Mouse (Mus musculus) layer of hippocampus, postnatal 25 days (tissue): Measurements from ENCODE around the gene Diaph2. TPM values are rescaled to one million over a fixed set of nuclear protein-coding genes. Genes with fewer than 3 reads are reported as not detected.
A peak's percentile ranks its signal among the peaks of the same experiment; 100 is the strongest.
"Not testable (repeated sequence)": the region's sequence is repeated elsewhere in the genome, so short reads cannot be mapped to it uniquely, and the experiment has no call there.

ENCODE experiments used
- DNase-seq, 2 experiments: peaks; one replicate each; pipeline ENCODE4 v3.0.0; 2022; ENCODE audit warnings: mixed read lengths in 2 of 2, low spot score in 1 of 2; ENCODE audit errors: extremely low spot score in 1 of 2
- total RNA-seq, 2 experiments: library from RNA; stranded (reverse); gene quantifications; 2 replicates each; pipeline ENCODE4 v1.2.3; 2021

Gene Diaph2
- total RNA-seq, 2 experiments from 2014 or later = 19.9 to 24.6 TPM

DNA sequence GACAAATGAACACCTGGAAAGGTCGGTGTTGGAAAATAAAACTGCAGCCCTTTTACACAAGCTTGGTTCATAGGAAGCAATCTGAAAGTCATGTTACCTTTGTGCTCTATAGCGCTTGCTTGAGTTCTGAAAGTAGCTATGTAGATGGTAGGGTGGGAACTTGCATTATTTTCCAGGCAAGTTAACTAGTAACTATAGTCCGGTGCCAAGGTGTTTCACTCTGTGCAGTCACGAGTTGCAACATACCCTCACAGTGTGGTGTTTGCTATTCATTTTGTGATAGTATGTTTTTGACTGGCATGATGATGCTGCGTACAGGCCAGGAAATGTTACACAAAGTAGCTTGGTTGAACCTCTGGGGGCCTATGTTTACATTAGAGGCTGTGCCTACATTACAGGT lies 34.5 kb downstream of the Diaph2 start:
- DNase-seq = no peak

DNA sequence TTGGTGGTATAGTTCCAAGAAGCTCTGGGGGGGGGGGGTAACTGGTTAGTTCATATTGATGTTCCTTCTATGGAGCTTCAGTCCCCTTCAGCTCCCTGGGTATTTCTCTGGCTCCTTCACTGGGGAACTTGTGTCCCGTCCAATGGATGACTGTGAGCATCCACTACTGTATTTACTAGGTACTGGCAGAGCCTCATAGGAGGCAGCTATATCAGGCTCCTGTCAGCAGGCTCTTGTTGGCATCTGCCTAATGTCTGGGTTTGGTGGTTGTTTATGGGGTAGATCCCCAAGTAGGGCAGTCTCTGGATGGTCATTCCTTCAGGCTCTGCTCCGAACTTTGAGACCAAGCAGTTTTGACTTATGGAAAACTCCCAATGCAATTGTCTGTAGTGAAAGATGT lies 50.4 kb downstream of the Diaph2 start:
- not testable (repeated sequence) for DNase-seq

DNA sequence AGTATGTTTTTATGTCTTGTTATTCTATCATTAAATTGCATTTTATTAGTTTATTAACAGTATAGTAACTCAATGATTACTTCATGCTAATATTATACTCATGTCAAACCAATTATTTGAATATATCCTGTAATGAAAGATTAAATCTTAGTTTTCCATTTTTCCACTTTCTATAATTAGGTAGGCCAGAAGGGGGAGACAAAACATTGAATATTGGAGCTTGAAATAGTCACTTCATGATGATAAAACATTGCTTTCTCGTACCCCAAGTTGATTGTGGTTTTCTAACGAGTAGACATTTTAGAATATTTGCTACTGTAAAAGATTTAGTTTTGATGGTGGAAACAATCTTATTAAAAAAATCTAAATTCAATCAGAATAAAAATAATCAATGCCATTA lies 82.4 kb downstream of the Diaph2 start:
- DNase-seq = no peak

DNA sequence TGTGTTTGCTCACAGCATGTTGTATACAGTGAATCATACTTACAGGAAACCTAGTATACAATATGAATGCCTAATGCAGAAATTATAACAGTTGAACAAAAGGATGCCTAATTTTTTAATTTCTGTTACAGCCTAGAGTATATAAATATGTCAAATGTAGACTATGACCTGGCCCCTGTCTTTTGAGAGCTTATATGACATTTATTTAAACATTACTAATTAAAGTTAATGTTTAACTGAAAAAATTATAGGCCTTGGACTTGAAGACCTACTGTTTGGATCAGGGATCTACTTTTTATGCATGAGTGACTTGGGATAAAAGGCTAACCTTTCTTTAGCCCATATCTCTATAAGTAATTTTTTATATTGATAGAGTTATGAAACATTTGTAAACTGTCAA lies 84.3 kb downstream of the Diaph2 start:
- DNase-seq = no peak

DNA sequence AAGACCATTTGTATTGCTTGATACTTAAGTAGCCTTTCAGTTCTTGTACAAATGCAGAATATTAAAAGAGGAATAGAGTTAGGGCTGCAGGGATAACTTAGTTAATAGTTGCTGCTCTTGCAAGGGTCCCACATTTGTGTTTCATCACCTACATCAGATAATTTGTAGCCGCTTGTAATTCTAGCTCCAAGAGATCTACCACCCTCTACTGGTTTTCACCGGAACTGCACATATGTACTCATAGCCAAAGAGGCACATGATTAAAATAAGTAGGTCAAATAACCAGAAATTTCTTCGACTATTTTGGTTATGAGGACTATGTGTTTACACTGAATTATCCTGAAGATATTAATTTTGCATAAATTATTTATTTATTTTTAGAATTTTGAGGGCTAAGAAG lies 134.9 kb downstream of the Diaph2 start:
- peak in 1 of 2 experiments; percentile 19 for DNase-seq

DNA sequence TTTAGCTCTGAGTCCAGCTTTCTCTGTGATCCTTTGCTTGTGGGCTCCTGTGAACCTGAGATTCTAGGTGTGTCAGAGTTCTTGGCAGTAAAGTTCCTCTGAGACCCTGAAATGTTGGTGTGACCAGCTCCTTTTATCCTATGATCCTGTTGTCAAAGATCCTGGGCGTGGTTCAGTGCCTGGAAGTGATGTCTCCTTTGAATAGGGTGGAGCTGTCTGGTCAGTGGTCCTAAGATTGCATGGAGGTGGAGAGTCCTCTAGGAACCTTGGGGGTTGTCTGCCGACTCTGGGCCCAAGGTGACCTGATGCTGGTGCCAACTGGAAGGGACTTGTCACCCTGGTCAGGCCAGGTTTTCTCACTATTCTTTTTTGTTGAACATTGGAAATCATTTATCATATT lies 176.3 kb downstream of the Diaph2 start:
- no peak for DNase-seq

DNA sequence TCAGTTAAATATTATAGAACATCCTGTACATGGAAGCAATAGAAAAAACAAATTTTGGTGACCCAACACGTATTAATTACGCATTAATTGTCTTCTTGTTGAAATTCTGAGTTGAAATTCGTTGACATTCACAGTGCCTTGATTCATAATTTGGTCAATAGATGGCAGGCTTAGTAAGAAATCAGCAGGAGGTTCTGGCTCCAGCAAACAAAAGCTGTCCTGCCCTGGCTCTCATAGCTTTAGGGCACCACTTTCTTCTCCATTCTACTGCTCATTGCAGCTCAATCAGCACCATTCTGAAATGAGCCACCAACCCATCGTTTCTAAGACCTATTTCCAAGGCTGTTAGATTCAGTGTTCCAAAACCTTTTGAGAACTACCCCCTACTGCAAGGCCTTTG lies 225.3 kb downstream of the Diaph2 start:
- DNase-seq = peak in 1 of 2 experiments; percentile 2

DNA sequence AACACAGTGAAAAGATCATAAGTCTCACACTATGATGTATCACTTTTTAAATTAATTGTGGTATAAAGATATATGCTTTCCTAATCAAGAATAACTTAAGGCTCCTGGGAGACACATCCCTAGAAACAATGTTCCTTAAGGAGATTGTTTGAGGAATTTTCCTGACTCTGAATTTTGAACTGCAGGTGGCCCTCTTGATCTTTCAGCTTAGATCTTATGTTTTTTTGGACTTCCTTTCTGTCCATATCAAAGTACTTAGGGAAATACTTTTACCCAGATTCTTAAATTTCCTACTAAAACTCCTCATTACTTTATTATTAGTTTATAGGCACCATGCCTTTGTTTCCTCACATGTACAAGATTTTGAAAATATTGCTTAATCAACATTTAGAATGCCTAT lies 258.7 kb downstream of the Diaph2 start:
- no peak for DNase-seq

DNA sequence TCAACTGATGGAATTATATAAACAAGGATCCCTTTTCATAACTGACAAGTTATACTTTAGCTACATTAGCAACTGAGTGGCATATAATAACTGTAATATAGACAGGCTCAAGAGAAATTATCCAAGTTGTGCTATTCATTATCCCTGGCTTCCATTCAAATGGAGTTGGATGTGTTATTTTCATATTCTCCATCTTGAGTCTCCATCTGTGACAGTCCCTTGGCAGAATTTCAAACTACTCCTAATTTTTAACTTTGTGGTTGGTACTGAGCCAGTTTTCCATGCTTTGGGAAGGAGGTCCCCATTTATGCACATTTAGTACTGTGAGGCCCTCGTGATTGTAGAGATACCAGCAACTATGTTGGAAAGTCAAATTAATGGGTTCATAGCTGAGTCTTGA lies 270.2 kb downstream of the Diaph2 start:
- no peak for DNase-seq

DNA sequence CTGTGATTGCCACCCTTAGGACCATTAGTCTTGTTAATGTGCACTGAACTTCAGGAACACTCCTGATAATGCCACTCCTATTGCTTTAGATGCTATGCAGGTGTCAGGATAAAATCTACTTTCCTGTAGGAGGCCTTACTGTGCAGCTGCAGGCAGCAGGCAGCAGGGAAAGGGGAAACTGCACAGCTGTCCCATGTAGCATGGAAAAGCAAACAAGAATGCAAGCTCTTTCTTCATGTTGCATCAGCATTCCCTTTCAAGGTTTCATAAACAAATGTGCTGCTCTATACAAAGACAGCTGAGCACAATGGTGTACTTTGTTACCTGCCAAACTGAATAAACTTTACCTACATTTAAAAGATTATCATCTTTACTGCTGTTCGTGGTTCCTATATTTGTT lies 295.0 kb downstream of the Diaph2 start:
- no peak for DNase-seq

DNA sequence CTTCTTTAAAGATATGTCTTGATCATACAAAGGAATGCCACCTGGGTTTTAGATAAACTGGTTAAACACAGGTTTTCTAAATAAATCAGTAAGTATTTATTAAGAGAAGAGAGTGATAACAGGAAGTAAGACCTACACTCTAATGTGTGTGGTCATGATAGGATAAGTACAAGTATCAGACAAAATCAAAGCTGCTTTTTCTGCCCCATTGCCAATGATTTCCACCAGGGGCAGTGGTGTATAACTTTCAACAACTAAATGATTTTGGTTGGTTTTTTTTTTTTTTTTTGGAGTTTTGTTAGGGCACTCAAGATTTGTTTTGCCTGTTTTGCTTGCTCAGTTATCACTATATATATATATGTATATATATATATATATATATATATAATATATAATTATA lies 399.7 kb downstream of the Diaph2 start:
- DNase-seq = no peak

DNA sequence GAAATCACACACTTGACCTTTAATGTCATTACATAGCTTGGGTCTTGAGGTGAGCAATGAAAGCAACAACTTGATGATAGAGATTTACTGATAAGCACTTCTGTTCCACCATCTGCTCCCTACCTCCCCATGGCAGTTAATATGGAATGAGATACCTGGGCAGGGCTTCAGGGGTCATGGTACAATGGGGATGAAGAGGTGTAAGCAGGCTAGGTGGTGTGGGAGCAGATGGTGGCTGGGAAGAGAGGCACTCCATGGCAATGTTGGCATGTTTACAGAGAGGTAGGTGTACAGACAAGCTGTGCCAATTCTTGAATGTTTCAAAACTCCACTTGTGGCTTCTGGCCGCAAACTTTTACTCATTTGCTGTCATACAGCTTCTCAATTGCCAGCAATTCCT lies 402.6 kb downstream of the Diaph2 start:
- no peak for DNase-seq

DNA sequence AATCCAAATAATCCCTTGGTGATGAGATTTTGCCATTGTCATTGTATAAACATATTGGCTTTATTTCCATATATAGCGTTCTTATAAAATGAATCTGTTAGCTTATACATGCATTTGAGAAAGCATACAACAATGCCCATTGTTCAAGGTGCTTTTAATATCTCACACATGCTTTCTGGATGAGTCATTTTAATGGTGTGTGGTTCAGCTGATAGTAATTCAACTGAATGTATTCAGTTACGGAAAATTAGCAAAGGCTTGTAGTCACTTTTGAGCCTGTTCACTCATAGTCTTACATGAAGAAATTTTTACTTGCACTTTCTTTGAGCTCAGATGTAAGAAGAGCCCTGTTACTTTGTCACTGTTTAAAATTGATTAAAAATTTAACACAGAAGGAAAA lies 423.6 kb downstream of the Diaph2 start:
- no peak for DNase-seq

DNA sequence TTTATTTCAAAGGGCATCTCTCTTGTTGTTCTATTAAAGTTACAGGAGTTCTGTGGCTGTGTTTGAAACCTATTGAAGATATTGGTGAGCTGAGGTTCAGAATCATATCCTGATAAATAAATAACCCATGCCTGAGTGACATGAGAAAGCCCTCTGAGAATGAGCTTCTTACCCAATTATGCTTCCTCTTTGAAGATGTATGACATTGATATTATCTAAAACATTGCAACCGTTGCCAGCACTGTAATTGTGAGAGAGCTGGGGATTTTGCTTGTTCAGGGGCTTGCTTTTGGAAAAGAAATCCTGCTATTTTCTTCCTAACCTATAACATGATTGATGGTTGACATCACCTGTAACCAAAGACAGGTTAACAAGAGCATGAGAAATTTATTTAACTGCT lies 438.3 kb downstream of the Diaph2 start:
- DNase-seq = no peak

DNA sequence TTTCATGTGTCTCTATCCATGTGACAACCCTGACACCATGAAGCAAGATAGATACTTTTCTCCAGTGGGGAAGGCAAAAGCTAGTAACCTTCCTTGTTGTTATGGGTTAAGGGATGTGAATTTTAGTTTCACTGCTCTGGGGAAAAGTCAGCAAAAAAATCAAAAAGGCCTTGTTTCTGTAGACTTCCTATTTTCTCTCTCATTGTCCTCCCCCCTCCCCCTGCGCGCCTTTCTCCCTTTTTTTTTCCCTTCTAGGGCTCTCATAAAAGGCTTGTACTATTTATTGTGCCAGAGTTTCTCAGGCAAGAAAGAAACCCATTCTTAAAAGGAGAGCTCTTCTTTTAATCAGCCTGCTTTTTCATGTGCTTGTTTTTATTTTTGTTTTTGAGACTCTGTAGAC lies 438.9 kb downstream of the Diaph2 start:
- DNase-seq = no peak

DNA sequence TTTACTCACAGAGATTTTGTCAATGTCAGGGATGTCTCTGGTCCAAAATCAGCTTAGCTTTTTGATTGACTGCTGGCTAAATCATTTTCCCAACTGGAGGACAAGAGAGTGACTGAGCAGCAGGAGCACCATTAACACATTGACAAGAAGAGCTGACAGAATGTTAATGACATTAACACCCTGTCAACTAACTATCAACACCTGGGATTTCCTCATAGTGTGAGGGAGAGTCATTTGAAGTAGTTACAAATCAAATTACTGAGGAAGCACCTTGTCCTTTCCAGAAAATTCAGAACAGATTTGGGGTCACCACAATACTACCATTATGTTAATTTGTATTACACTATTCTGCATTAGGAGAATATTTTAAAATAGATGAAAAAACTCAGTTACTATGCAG lies 439.7 kb downstream of the Diaph2 start:
- no peak for DNase-seq

DNA sequence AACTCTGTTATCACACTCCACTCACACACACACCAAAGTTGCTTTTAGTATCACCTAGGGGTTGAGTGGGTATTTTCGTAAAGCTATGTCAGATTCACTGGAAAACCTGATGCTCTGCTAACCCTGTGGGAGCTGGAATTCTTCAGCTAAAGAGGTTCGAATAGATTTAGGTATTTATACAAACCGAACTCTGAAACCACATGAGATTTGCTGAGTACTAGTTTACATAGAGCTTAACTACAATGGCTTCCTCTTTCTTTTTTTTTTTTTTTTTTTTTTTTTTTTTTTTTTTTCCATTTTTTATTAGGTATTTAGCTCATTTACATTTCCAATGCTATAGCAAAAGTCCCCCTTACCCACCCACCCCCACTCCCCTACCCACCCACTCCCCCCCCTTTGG lies 447.9 kb downstream of the Diaph2 start:
- DNase-seq = not testable (repeated sequence)

DNA sequence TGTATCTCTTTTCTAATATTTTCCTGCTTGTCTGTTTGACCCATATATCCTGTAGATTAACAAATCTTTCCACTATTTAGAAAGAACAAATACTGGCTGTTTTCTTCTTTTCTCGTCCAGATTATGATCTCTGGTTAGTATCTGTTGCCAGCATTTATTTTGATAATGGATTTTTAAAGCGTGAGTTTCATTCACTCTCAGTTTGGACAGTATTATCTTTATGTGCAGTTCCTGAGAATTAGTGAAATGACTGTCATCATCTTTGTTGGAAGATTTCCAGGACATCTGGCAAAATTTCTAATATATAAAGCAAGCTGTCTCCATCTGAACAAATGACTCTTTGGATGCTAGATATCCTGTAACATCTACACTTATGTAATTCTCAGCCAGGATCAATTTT lies 455.7 kb downstream of the Diaph2 start:
- no peak for DNase-seq

DNA sequence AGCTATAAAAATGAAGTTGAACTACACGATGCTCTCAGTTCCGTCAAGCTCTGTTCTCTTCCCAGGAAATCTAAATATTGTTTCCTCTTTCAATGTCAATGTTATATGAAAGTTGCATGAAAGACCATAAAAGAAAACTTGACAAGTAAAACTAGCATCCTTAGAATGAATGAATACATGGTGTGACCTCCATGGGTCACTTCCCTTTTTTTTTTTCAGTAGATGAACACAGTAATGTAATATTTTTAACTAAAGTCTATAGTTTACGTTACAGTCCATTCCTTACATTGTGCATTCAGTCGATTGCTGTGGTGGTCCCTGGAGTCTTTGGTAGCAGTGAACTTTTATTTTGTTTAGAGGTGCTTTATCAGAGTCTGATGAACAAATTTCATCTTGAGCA lies 462.7 kb downstream of the Diaph2 start:
- DNase-seq = no peak

DNA sequence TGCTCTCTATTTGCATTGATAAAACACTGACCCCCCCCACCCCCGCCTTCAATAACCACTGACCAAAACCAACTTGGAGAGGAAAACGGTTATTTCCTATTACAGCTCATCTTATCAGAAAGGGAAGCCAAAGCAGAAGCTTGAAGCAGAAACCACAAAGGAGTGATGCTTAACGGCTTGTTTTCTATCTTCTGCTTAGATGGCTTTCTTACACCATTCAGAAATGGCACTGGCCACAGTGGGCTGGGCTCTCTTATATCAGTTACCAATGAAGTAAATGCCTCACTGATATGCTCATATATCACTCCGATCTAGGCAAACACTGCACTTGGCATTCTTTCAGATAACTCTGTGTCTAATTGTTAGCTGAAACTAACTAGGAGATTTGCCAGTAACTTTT lies 463.2 kb downstream of the Diaph2 start:
- no peak for DNase-seq

DNA sequence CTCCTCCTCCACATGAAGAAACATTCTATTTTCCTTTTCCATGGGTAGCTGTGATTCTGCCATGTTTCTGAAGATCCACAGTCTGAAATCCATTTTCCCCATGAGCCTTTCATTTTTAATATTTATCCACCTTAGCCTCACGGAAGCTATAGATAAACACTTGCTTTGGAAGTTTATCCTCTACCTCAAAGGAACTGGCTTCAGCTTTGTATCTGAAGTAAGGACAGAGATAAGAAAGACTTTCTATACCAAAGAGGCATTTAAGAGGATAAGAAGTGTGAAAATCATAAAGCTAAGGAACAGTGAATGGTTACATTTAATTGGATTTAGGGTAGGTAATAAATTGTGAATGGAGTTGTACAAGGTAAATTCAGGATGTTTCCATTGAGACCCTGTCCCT lies 480.5 kb downstream of the Diaph2 start:
- DNase-seq = no peak

DNA sequence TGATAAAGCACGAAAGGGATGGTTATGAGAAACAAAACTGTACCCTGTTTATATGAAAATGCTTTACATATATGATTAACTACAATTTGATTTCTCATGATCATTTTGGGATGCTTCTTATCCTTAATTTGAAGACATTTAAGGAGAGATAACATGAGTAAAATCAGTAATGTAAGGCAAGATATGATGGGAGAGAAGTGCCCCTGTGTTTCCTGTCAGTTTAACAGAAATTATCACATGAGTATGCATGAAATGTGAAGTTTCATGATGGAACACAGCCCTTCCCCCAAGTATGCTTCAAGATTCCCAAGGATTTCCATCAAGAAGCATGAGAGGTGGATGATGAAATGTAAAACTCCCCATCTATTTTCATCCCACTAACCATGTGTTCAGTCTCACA lies 485.6 kb downstream of the Diaph2 start:
- no peak for DNase-seq

DNA sequence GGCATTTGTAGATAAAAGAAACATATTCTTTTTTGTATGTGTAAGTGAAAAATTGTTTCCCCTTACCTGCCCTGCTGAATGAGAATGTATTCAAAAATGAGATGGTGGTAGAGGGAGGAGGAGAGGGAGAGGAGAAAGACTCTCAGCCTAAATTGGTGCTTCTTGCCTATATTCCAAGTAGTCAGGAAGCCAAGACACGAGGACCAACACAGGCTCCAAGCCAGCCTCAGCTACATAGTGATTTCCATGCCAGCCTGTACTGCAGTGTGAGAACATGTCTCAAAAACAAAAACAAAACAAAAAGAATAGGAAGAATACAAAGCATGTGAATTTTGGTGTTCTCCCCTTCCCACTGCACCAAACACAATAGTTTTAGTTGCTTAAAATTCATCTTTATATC lies 497.1 kb downstream of the Diaph2 start:
- no peak for DNase-seq

DNA sequence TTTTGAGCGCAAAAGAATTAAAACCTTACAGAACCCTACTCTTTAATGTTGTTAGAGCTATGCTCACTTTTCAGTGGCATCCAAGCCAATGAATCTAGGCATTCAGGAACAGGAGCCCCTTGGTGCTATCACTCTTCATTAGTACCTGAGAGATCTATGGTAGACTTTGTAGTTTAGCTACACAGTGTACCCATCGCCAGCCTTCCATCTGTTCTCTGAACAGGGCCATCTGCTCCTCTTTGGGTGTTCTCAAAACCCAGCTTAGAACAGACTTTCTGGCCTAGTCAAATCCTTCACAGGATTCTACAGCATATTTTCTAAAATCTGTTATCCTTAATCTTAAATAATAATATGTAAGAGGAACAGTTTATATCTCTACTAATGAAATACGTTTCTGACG lies 504.1 kb downstream of the Diaph2 start:
- peak; percentile 17 to 46 for DNase-seq
